Mouse (Mus musculus) MEL (cell line): ENCODE data around the gene Esd. TPM values are rescaled to one million over a fixed set of nuclear protein-coding genes. Genes with fewer than 3 reads are reported as not detected.

Experiments
- polyA plus RNA-seq, 2 experiments: library from polyadenylated mRNA; stranded (reverse) in 1 of 2; unstranded in 1 of 2; fragments of >175 nt in 1 of 2; fragments of >200 nt in 1 of 2; gene quantifications; 2 replicates each; pipeline versions ENCODE4 v1.2.1 to v1.2.4; 2012; ENCODE audit warnings: low replicate concordance in 2 of 2, low read depth in 1 of 2; ENCODE audit not compliant: insufficient read length in 2 of 2, insufficient read depth in 1 of 2, missing spikeins in 1 of 2
- total RNA-seq: library from RNA; depleted of rRNA; stranded (reverse); fragments of 300-350 nt; gene quantifications from 2 replicates; pipeline ENCODE4 v1.2.3, GENCODE M21; 2012; rRNA removed

The Esd gene
- total and polyA plus RNA-seq, 3 experiments, result 150 to 230 TPM; not detected in 1

Other genes starting within 250 kb of the Esd start
- 0.59 and 0.65 TPM in 2 replicates for gene Htr2a, start 91.5 kb upstream of the Esd start, total RNA-seq
- gene Htr2a, start 91.5 kb upstream of the Esd start, polyA plus RNA-seq, result 1 to 10 TPM in 1 of 2 experiments, not detected in 1; 1.4 TPM
- 2.8 and 3.3 TPM in 2 replicates for gene Lrch1, start 215.6 kb downstream of the Esd start, total RNA-seq
- gene Lrch1, start 215.6 kb downstream of the Esd start, polyA plus RNA-seq, result 1 to 10 TPM in 1 of 2 experiments, not detected in 1; 6.1 TPM